Mouse (Mus musculus) embryonic facial prominence, embryonic 13.5 days (tissue): ENCODE data around the gene Cyb5d1. TPM values are rescaled to one million over a fixed set of nuclear protein-coding genes. Genes with fewer than 3 reads are reported as not detected.
"Not testable (repeated sequence)": the region's sequence is repeated elsewhere in the genome, so short reads cannot be mapped to it uniquely, and the experiment has no call there.

Source experiments
- ATAC-seq: fragments of 200-750 bp; cut with Nextera tagmentation; 2 replicates; pipeline ENCODE4 v1.8.0; 2017; ENCODE audit warnings: low read depth; ENCODE audit not compliant: insufficient number of reproducible peaks, insufficient read depth, low FRiP score, low TSS enrichment
- H3K27ac ChIP-seq: fragments of 300-500 bp; sonication (generic); 2 replicates; pipeline ENCODE4 v1.5.1; 2015; ENCODE audit warnings: moderate library complexity, mild to moderate bottlenecking, inconsistent platforms
- H3K27me3 ChIP-seq: fragments of 300-500 bp; sonication (generic); 2 replicates; pipeline ENCODE4 v1.6.1; 2015; ENCODE audit warnings: mild to moderate bottlenecking, inconsistent platforms
- H3K36me3 ChIP-seq: fragments of 300-500 bp; sonication (generic); 2 replicates; pipeline ENCODE4 v1.6.1; 2015; ENCODE audit warnings: mild to moderate bottlenecking, inconsistent platforms
- H3K4me1 ChIP-seq: fragments of 300-500 bp; sonication (generic); 2 replicates; pipeline ENCODE4 v1.6.1; 2015; ENCODE audit warnings: inconsistent platforms
- H3K4me2 ChIP-seq: fragments of 300-500 bp; sonication (generic); 2 replicates; pipeline ENCODE4 v1.6.1; 2015; ENCODE audit warnings: moderate library complexity, mild to moderate bottlenecking, inconsistent platforms
- H3K4me3 ChIP-seq: fragments of 300-500 bp; sonication (generic); 2 replicates; pipeline ENCODE4 v1.5.1; 2015; ENCODE audit warnings: mild to moderate bottlenecking, inconsistent platforms
- H3K9ac ChIP-seq: fragments of 300-500 bp; sonication (generic); 2 replicates; pipeline ENCODE4 v1.6.1; 2015; ENCODE audit warnings: mild to moderate bottlenecking, inconsistent platforms
- H3K9me3 ChIP-seq: fragments of 300-500 bp; sonication (generic); 2 replicates; pipeline ENCODE4 v1.6.1; 2016; ENCODE audit warnings: inconsistent platforms
- WGBS: fragments of 180-500 bp; shearing (Covaris S2); methylation state at CpG from one replicate; pipeline ENCODE4 v1.1.7; 2015; ENCODE audit warnings: mixed read lengths; 5-methylcytosine and 5-hydroxymethylcytosine counted together
- polyA plus RNA-seq: library from polyadenylated mRNA; unstranded; fragments of >200 nt; fragmentation: Nextera tagmentation; extraction: Ambion mirVana; gene quantifications from 2 replicates; pipeline ENCODE4 v1.2.1, GENCODE M21; 2015

Cyb5d1 gene
- polyA plus RNA-seq, 1 experiment from 2014 or later, result 43.4 TPM

- Histone ChIP-seq H3K27me3 (peaks cover 11% of the 10 kb centered on the region; the same call in 1 of the 2 replicates), H3K4me1 (peaks cover 48% of the 10 kb centered on the region), H3K9me3 (no peaks in the 10 kb centered on the region), H3K4me3 (peak overlapping the region; percentile 9; the same call in 1 of the 2 replicates), H3K9ac (0 out of 2 replicates have a peak overlapping the region, but pooled peaks have one; percentile 23), H3K36me3 (peaks cover 71% of the 10 kb centered on the region), H3K27ac (no peak overlapping the region), H3K4me2 (peak overlapping the region; percentile 22)
- no peak for ATAC-seq
- 74% methylated on average over 25 of the region's 25 CpGs for WGBS
Measured at GRCm38 (mm10) chr11:69400083-69400850, 4.8 kb upstream of the Cyb5d1 start.

- Histone ChIP-seq H3K4me2 (peak overlapping the region; percentile 22), H3K27ac (no peak overlapping the region), H3K9me3 (no peaks in the 10 kb centered on the region), H3K36me3 (peaks cover 63% of the 10 kb centered on the region), H3K9ac (0 out of 2 replicates have a peak overlapping the region, but pooled peaks have one; percentile 23), H3K4me1 (peaks cover 48% of the 10 kb centered on the region), H3K4me3 (peak overlapping the region; percentile 9; the same call in 1 of the 2 replicates), H3K27me3 (peaks cover 11% of the 10 kb centered on the region; the same call in 1 of the 2 replicates)
- no peak for ATAC-seq
- 28% methylated on average over 66 of the region's 66 CpGs for WGBS
Measured at GRCm38 (mm10) chr11:69399201-69400082, 4.0 kb upstream of the Cyb5d1 start.

- Histone ChIP-seq H3K27me3 (peaks cover 11% of the 10 kb centered on the region; the same call in 1 of the 2 replicates), H3K9ac (peak overlapping the region; percentile 84), H3K9me3 (no peaks in the 10 kb centered on the region), H3K4me2 (peak overlapping the region; percentile 74), H3K4me1 (peaks cover 51% of the 10 kb centered on the region), H3K4me3 (peak overlapping the region; percentile 56), H3K36me3 (peaks cover 55% of the 10 kb centered on the region), H3K27ac (peak overlapping the region; percentile 95; the same call in 1 of the 2 replicates)
- ATAC-seq, result no peak
- 28% methylated on average over 21 of the region's 21 CpGs for WGBS
Measured at GRCm38 (mm10) chr11:69398486-69399200, 3.2 kb upstream of the Cyb5d1 start.

- Histone ChIP-seq H3K9me3 (no peaks in the 10 kb centered on the region), H3K4me2 (peak within 1 kb of the TSS; percentile 74), H3K9ac (peak within 1 kb of the TSS; percentile 84), H3K27me3 (peaks cover 11% of the 10 kb centered on the region; the same call in 1 of the 2 replicates), H3K36me3 (peaks cover 49% of the 10 kb centered on the region), H3K27ac (peak within 1 kb of the TSS; percentile 95), H3K4me1 (peaks cover 51% of the 10 kb centered on the region), H3K4me3 (peak within 1 kb of the TSS; percentile 56)
- 6% methylated on average over 16 of the region's 16 CpGs for WGBS
- no peak for ATAC-seq
Measured at GRCm38 (mm10) chr11:69398059-69398458, 2.6 kb upstream of the Cyb5d1 start, which contains the start of gene Tmem88. TSS of gene Tmem88 (minus strand) at chr11:69398234.

- peaks cover 45% of the 10 kb centered on the region for H3K36me3 ChIP-seq
- peaks cover 11% of the 10 kb centered on the region; the same call in 1 of the 2 replicates for H3K27me3 ChIP-seq
- no peaks in the 10 kb centered on the region for H3K9me3 ChIP-seq
- H3K4me3 ChIP-seq, result peak overlapping the region; percentile 56
- H3K27ac ChIP-seq, result peak overlapping the region; percentile 95
- peak overlapping the region; percentile 74 for H3K4me2 ChIP-seq
- no peak for ATAC-seq
- H3K4me1 ChIP-seq, result peaks cover 51% of the 10 kb centered on the region
- peak overlapping the region; percentile 84 for H3K9ac ChIP-seq
- WGBS, result 10% methylated on average over 24 of the region's 24 CpGs
Measured at GRCm38 (mm10) chr11:69397581-69398057, 2.2 kb upstream of the Cyb5d1 start.

- Histone ChIP-seq H3K4me2 (peak overlapping the region; percentile 74), H3K27me3 (peaks cover 11% of the 10 kb centered on the region; the same call in 1 of the 2 replicates), H3K36me3 (peaks cover 42% of the 10 kb centered on the region), H3K9me3 (no peaks in the 10 kb centered on the region), H3K4me1 (peaks cover 51% of the 10 kb centered on the region), H3K27ac (peak overlapping the region; percentile 95; the same call in 1 of the 2 replicates), H3K9ac (peak overlapping the region; percentile 84), H3K4me3 (peak overlapping the region; percentile 56)
- ATAC-seq, result no peak
- 29% methylated on average over 11 of the region's 11 CpGs for WGBS
Measured at GRCm38 (mm10) chr11:69396772-69397171, 1.3 kb upstream of the Cyb5d1 start.

GRCm38 (mm10) chr11:69395634-69396373 lies 373 bp upstream of the Cyb5d1 start:
- H3K9ac ChIP-seq, result peak overlapping the region; percentile 84
- peaks cover 32% of the 10 kb centered on the region for H3K36me3 ChIP-seq
- peak; percentile 87 for ATAC-seq
- peaks cover 48% of the 10 kb centered on the region for H3K4me1 ChIP-seq
- H3K27me3 ChIP-seq, result peaks cover 7% of the 10 kb centered on the region; the same call in 1 of the 2 replicates
- peak overlapping the region; percentile 74 for H3K4me2 ChIP-seq
- peak overlapping the region; percentile 95 for H3K27ac ChIP-seq
- peak overlapping the region; percentile 56 for H3K4me3 ChIP-seq
- H3K9me3 ChIP-seq, result no peaks in the 10 kb centered on the region
- WGBS, result under 1% methylated on average over 48 of the region's 48 CpGs

- WGBS, result 2% methylated on average over 31 of the region's 31 CpGs
- H3K4me2 ChIP-seq, result peak overlapping the region; percentile 62
- H3K36me3 ChIP-seq, result peaks cover 21% of the 10 kb centered on the region
- peak overlapping the region; percentile 84 for H3K9ac ChIP-seq
- not testable (repeated sequence) for H3K9me3 ChIP-seq, H3K27me3 ChIP-seq, ATAC-seq
- H3K4me3 ChIP-seq, result peak overlapping the region; percentile 56
- peaks cover 44% of the 10 kb centered on the region for H3K4me1 ChIP-seq
- H3K27ac ChIP-seq, result peak overlapping the region; percentile 95
Measured at GRCm38 (mm10) chr11:69394591-69395167, 752 bp downstream of the Cyb5d1 start.

GRCm38 (mm10) chr11:69390400-69391034 lies 4.9 kb downstream of the Cyb5d1 start:
- no peak; the same call in 1 of the 2 replicates for ATAC-seq
- Histone ChIP-seq H3K4me1 (peaks cover 13% of the 10 kb centered on the region), H3K27ac (no peak overlapping the region; the same call in 1 of the 2 replicates), H3K4me3 (no peak overlapping the region), H3K9me3 (no peaks in the 10 kb centered on the region), H3K9ac (0 out of 2 replicates have a peak overlapping the region, but pooled peaks have one; percentile 16), H3K27me3 (no peaks in the 10 kb centered on the region), H3K36me3 (peaks cover 5% of the 10 kb centered on the region; the same call in 1 of the 2 replicates), H3K4me2 (0 out of 2 replicates have a peak overlapping the region, but pooled peaks have one; percentile 5)
- 49% methylated on average over 10 of the region's 10 CpGs for WGBS
